Mouse (Mus musculus): Measurements from ENCODE around the gene Angptl1.

DNA sequence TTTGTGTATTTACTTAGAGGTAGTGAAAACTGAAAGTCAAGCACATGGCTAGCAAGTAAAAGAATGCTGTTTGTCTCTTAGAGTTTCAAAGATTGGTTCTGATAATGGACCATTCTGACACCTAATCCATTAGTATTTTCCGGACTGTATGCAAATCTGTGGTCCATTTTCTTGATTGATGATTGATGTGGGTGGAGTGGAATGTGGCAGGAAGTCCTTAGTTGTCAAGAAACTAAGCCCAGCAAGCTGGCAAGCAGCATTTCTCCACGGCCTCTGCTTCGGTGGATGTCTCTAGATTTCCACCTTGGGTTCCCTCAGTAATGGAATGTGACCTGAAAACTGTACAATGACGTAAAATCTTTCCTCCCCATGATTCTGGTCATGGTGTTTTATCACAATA, 32.3 kb downstream of the Angptl1 start:
- TF ChIP-seq TAL1 (IDR thresholded peaks at IDR 0.05; ENCODE audit: low read length) (no peak), GATA1 (IDR thresholded peaks at IDR 0.05; ENCODE audit: low read length) (no peak)
